Comparison of ENCODE assay signal across 8 mouse cellular contexts in genomic region chr11:70221603-70222500, GRCm38 (mm10). TPM values are rescaled to one million over a fixed set of nuclear protein-coding genes. Genes with fewer than 3 reads are reported as not detected.
DNase-seq lines count a peak whose midpoint lies in the region; ATAC-seq lines count a peak whose summit lies in the region.

No protein-coding gene starts in this region.

- H3K4me3 ChIP-seq in lung, embryonic 16.5 days (ENCODE audit: low read length), result peak overlapping the region; percentile 58
- peak overlapping the region; percentile 69 for H3K4me3 ChIP-seq in erythroblast, embryonic 14.5 days (replicated peaks)
- peak overlapping the region; percentile 48 for H3K4me3 ChIP-seq in hindbrain, embryonic 16.5 days (ENCODE audit: low read length)
- H3K4me3 ChIP-seq in liver, embryonic 13.5 days (replicated peaks), result peak overlapping the region; percentile 77

- H3K27me3 ChIP-seq in lung, embryonic 16.5 days (ENCODE audit: control insufficient read depth, insufficient read depth, low read depth, low read length), result peaks cover 3% of the 10 kb centered on the region
- peaks cover 12% of the 10 kb centered on the region for H3K27me3 ChIP-seq in erythroblast, embryonic 14.5 days (ENCODE audit: control insufficient read depth)
- H3K27me3 ChIP-seq in hindbrain, embryonic 16.5 days (replicated peaks; ENCODE audit: control insufficient read depth, insufficient read depth, low read length), result peaks cover 4% of the 10 kb centered on the region; the same call in 1 of the 2 replicates
- H3K27me3 ChIP-seq in liver, embryonic 13.5 days, result peaks cover 24% of the 10 kb centered on the region

- no peaks in the 10 kb centered on the region for H3K36me3 ChIP-seq in lung, embryonic 16.5 days (ENCODE audit: control insufficient read depth, insufficient read depth, low read length)
- peaks cover 44% of the 10 kb centered on the region for H3K36me3 ChIP-seq in erythroblast, embryonic 14.5 days (ENCODE audit: control insufficient read depth)
- H3K36me3 ChIP-seq in hindbrain, embryonic 16.5 days (ENCODE audit: control insufficient read depth, insufficient read depth, low read length), result no peaks in the 10 kb centered on the region
- H3K36me3 ChIP-seq in liver, embryonic 13.5 days, result peaks cover 11% of the 10 kb centered on the region; the same call in 1 of the 2 replicates

- H3K9ac ChIP-seq in lung, embryonic 16.5 days (ENCODE audit: low read length), result peak overlapping the region; percentile 75
- peak overlapping the region; percentile 81 for H3K9ac ChIP-seq in hindbrain, embryonic 16.5 days (ENCODE audit: low read depth, low read length)
- peak overlapping the region; percentile 90 for H3K9ac ChIP-seq in liver, embryonic 13.5 days

- no peak for DNase-seq in lung, postnatal 14 days
- peak; percentile 71 for DNase-seq in liver, embryonic 13.5 days
- DNase-seq in spleen, postnatal 36 days (ENCODE audit: low spot score in 2 of 2), result peak; percentile 31 to 42
- no peak for DNase-seq in ovary, postnatal 36 days (ENCODE audit: low spot score)
- no peak for DNase-seq in retina, postnatal 1 day

- H3K4me1 ChIP-seq in lung, embryonic 16.5 days (replicated peaks; ENCODE audit: control insufficient read depth, insufficient read depth, low read length), result peaks cover 10% of the 10 kb centered on the region; the same call in 1 of the 2 replicates
- H3K4me1 ChIP-seq in erythroblast, embryonic 14.5 days (ENCODE audit: control insufficient read depth), result peaks cover 90% of the 10 kb centered on the region
- peaks cover 34% of the 10 kb centered on the region for H3K4me1 ChIP-seq in hindbrain, embryonic 16.5 days (ENCODE audit: control insufficient read depth, insufficient read depth, low read depth, low read length)
- H3K4me1 ChIP-seq in liver, embryonic 13.5 days (replicated peaks), result peaks cover 85% of the 10 kb centered on the region

- ATAC-seq in lung, embryonic 16.5 days (ENCODE audit: low read depth), result peak; percentile 9; the same call in 1 of the 2 replicates
- no peak for ATAC-seq in hindbrain, embryonic 16.5 days
- ATAC-seq in liver, embryonic 13.5 days (ENCODE audit: low read depth), result peak; percentile 85

- peak overlapping the region; percentile 95 for H3K4me2 ChIP-seq in lung, embryonic 16.5 days (ENCODE audit: low read depth, low read length)
- H3K4me2 ChIP-seq in hindbrain, embryonic 16.5 days (ENCODE audit: low read length), result peak overlapping the region; percentile 62
- H3K4me2 ChIP-seq in liver, embryonic 13.5 days, result peak overlapping the region; percentile 97

- 14% methylated on average over 14 of the region's 14 CpGs for WGBS in lung, embryonic 16.5 days
- WGBS in hindbrain, embryonic 16.5 days, result 8% methylated on average over 14 of the region's 14 CpGs
- 3% methylated on average over 14 of the region's 14 CpGs for WGBS in liver, embryonic 13.5 days (ENCODE audit: insufficient replicate concordance)

- no peaks in the 10 kb centered on the region for H3K9me3 ChIP-seq in lung, embryonic 16.5 days (ENCODE audit: control insufficient read depth, low read length)
- no peaks in the 10 kb centered on the region for H3K9me3 ChIP-seq in erythroblast, embryonic 14.5 days (ENCODE audit: control insufficient read depth, low read length)
- no peaks in the 10 kb centered on the region for H3K9me3 ChIP-seq in hindbrain, embryonic 16.5 days (ENCODE audit: control insufficient read depth, low read length)
- no peaks in the 10 kb centered on the region for H3K9me3 ChIP-seq in liver, embryonic 13.5 days (replicated peaks)

- H3K27ac ChIP-seq in lung, embryonic 16.5 days (ENCODE audit: low read length), result peak overlapping the region; percentile 80
- peak overlapping the region; percentile 85 for H3K27ac ChIP-seq in hindbrain, embryonic 16.5 days (ENCODE audit: low read depth, low read length)
- peak overlapping the region; percentile 99 for H3K27ac ChIP-seq in liver, embryonic 13.5 days

RNA-seq across cellular contexts. Expression of gene Slc16a13, which starts 1.0 kb away (rescaled TPM):
- polyA plus RNA-seq in lung, embryonic 16.5 days (2015; fragmentation: Nextera tagmentation; extraction: Ambion mirVana), result 6.0 and 6.9 TPM in 2 replicates
- polyA plus RNA-seq in erythroblast, embryonic 14.5 days (2012), result 1.5 and 2.3 TPM in 2 replicates
- 11.9 and 15.2 TPM in 2 replicates for polyA plus RNA-seq in hindbrain, embryonic 16.5 days (2015; fragmentation: Nextera tagmentation; extraction: Ambion mirVana)
- 4.8 and 7.5 TPM in 2 replicates for polyA plus RNA-seq in liver, embryonic 13.5 days (2015; fragmentation: Nextera tagmentation; extraction: Ambion mirVana)

RNA-seq across cellular contexts. Expression of gene Bcl6b, which starts 7.7 kb away (rescaled TPM):
- 36.2 and 37.1 TPM in 2 replicates for polyA plus RNA-seq in lung, embryonic 16.5 days (2015; fragmentation: Nextera tagmentation; extraction: Ambion mirVana)
- polyA plus RNA-seq in erythroblast, embryonic 14.5 days (2012), result 0.06 and 0.13 TPM in 2 replicates
- polyA plus RNA-seq in hindbrain, embryonic 16.5 days (2015; fragmentation: Nextera tagmentation; extraction: Ambion mirVana), result 5.1 and 6.6 TPM in 2 replicates
- 1.6 and 1.8 TPM in 2 replicates for polyA plus RNA-seq in liver, embryonic 13.5 days (2015; fragmentation: Nextera tagmentation; extraction: Ambion mirVana)

RNA-seq across cellular contexts. Expression of gene Slc16a11, which starts 9.3 kb away (rescaled TPM):
- polyA plus RNA-seq in lung, embryonic 16.5 days (2015; fragmentation: Nextera tagmentation; extraction: Ambion mirVana), result 0.48 and 1.1 TPM in 2 replicates
- not detected in 2 replicates for polyA plus RNA-seq in erythroblast, embryonic 14.5 days (2012)
- 8.7 and 9.7 TPM in 2 replicates for polyA plus RNA-seq in hindbrain, embryonic 16.5 days (2015; fragmentation: Nextera tagmentation; extraction: Ambion mirVana)
- polyA plus RNA-seq in liver, embryonic 13.5 days (2015; fragmentation: Nextera tagmentation; extraction: Ambion mirVana), result 0.73 and 0.83 TPM in 2 replicates

RNA-seq across cellular contexts. Expression of gene 0610010K14Rik, which starts 15.9 kb away (rescaled TPM):
- polyA plus RNA-seq in lung, embryonic 16.5 days (2015; fragmentation: Nextera tagmentation; extraction: Ambion mirVana), result 163 and 167 TPM in 2 replicates
- 9.8 and 17.9 TPM in 2 replicates for polyA plus RNA-seq in erythroblast, embryonic 14.5 days (2012)
- 167 and 175 TPM in 2 replicates for polyA plus RNA-seq in hindbrain, embryonic 16.5 days (2015; fragmentation: Nextera tagmentation; extraction: Ambion mirVana)
- polyA plus RNA-seq in liver, embryonic 13.5 days (2015; fragmentation: Nextera tagmentation; extraction: Ambion mirVana), result 82.5 and 85.7 TPM in 2 replicates

RNA-seq across cellular contexts. Expression of gene Gm21988, which starts 17.8 kb away (rescaled TPM):
- 10.3 and 10.7 TPM in 2 replicates for polyA plus RNA-seq in lung, embryonic 16.5 days (2015; fragmentation: Nextera tagmentation; extraction: Ambion mirVana)
- polyA plus RNA-seq in erythroblast, embryonic 14.5 days (2012), result 4.0 and 6.0 TPM in 2 replicates
- polyA plus RNA-seq in hindbrain, embryonic 16.5 days (2015; fragmentation: Nextera tagmentation; extraction: Ambion mirVana), result 13.8 and 15.7 TPM in 2 replicates
- polyA plus RNA-seq in liver, embryonic 13.5 days (2015; fragmentation: Nextera tagmentation; extraction: Ambion mirVana), result 6.5 and 7.1 TPM in 2 replicates

Comparison
In these comparisons a context has a peak if more than half of its experiments do, and no peak if none do; other contexts are left out.
1. DNase-seq: peak in liver, embryonic 13.5 days (single experiment) and spleen, postnatal 36 days (2 of 2); none in lung, postnatal 14 days (single experiment), ovary, postnatal 36 days (single experiment) and retina, postnatal 1 day (single experiment).
2. Peak in every context shown above with its lines, with median percentiles within 50 percentile points of each other: H3K27ac ChIP-seq, H3K4me2 ChIP-seq, H3K4me3 ChIP-seq and H3K9ac ChIP-seq.